Mouse (Mus musculus) R1 (cell line): ENCODE data around the gene Ovol3.

ENCODE experiments used
- DNase-seq: peaks from one replicate; pipeline ENCODE4 v3.0.0-alpha.2; 2018; ENCODE audit warnings: low read depth, low spot score

The Ovol3 gene

DNA sequence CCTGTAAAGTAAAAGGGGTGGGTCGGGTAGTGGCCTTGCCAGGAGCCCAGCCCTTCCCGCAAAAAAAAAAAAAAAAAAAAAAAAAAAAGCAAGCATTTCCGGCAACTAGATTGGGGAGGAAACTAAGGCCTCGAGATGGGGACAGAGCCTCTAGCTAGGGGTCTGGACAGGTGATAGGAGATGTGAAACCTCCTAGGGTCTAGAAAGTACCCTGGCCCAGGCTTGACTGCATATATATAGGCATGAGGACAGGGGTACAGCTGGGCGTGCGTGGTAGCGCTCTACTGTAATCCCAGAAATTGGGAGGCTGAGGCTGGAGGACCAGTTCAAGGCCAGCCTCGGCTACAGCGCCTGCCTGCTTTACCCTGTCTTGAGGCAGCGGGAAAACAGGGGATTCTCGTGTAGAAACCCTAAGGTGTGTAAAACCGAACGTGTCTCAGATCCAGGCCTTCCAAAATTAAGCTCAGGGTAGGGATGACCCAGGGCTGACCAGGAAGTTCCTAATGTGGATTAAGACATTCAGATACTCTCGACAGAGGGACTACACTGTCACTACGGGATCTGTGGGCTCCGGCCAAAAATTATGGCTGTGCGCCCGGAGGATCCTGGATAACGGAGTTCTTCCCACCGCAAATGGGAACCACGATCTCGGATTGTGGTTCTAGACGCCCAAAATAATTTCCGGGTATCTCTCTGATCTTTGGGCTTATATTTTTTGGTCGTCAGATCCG is 41.3 kb downstream of the Ovol3 start:
- DNase-seq = no peak

DNA sequence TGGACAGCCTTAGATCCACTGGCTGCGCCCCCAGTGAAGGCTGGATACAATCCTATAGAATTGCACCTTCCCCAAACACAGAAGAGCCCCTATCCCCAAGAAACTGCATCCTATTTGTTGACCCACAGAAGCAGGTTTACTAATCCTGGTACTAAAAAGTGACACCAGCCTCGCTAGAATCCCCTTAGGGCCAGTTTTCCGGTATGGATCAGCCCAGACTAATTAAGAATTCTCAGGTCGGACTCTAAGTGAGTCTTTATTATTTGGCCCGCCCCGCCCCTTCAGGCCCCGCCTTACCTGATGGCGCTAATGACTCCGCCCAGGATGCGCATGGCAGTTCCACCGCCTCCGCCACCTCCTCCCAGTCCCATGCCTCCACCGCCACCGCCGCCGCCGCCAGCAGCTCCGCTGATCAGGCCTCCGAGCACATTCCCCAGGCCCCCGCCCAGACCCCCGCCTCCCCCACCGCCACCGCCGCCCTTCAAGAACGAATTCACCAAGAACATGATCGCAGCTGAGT is 41.9 kb downstream of the Ovol3 start:
- DNase-seq = peak; percentile 93

DNA sequence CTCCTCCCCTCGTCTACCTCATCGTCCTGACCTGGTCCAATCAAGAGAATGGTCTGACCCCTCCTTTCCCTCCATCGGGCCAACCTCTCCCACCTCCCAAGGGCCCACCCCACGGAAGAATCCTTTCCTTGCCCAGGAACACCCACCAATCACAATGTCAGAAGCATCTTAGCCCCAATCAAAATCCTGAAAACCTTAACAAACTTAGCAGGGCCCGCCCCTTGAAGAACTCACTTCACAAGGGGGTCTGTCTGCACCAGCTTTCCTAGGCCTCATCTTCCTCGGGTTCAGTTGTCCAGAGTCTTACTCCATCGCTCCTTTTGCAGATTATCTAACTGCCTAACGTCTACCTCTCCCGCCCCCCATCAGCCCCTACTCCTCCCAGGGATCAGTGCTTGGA is 42.5 kb downstream of the Ovol3 start:
- peak; percentile 100 for DNase-seq

DNA sequence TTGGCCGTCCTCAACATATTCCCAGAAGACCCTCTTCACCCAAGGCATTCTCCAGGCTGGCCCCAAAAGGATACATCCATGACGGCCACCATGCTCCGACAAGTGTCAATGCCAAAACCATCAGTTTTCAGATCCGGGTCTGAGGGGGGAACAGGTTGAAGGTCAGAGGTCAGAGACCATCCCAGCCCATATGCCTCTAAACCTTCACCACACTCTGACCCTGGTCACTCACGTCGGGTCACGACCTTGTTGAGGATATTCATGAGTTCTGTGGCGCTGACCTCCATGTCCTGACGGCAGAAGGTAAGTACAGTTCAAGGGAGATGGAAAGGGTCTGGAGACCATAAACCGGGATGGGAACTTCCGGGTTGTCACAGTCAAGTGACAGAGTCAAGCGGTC is 43.4 kb downstream of the Ovol3 start:
- DNase-seq = no peak

DNA sequence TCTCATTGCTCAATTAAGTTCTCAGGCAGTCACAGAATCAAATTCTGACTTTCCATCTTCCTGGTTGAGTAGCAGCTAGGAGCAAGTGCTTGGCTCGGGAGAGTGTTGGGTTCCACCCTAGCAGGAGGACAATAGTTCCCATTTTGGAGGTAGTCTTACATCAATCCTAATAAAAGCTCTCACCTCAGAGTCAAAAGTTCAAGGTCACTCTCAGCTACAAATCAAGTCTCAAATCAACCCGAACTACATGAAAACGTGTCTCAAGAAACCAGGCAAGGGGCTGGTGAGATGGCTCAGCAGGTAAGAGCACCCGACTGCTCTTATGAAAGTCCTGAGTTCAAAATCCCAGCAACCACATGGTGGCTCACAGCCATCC is 46.4 kb downstream of the Ovol3 start:
- DNase-seq = peak; percentile 88

DNA sequence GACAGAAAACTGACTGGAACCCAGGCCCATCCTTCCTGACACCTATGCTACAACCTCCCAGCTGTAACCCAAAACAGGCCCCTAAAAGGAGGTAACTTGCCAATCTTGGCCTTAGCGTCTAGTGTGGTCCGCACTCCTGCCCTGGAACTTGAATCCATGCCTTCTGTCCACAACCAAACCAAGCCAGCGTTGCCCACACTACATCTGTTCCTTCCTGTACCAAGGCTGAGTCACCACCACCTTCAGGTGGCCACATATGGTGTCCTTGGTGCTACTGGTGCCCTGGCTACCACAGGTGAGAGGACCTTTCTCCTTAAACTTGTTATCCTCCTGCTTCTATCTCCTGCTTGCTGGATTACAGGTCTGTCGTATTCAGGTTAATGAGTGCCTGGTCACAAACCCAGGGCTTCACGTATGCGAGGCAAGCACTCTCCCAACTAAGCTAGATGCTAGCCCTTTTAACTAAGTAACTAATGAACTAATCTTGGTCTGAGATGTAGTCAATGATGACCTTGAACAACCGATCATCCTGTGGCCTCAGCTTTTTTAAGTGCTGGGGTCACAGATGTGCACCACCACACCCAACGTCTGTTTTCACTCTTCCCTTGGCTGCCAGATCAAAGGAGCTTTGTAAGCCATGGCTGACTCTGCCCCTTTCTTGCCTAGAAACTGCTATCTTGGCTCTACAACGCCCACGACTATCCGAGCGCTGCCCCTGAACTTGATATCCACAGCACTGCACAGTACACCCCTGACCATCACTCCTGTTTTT is 47.0 kb downstream of the Ovol3 start:
- peak; percentile 63 for DNase-seq

DNA sequence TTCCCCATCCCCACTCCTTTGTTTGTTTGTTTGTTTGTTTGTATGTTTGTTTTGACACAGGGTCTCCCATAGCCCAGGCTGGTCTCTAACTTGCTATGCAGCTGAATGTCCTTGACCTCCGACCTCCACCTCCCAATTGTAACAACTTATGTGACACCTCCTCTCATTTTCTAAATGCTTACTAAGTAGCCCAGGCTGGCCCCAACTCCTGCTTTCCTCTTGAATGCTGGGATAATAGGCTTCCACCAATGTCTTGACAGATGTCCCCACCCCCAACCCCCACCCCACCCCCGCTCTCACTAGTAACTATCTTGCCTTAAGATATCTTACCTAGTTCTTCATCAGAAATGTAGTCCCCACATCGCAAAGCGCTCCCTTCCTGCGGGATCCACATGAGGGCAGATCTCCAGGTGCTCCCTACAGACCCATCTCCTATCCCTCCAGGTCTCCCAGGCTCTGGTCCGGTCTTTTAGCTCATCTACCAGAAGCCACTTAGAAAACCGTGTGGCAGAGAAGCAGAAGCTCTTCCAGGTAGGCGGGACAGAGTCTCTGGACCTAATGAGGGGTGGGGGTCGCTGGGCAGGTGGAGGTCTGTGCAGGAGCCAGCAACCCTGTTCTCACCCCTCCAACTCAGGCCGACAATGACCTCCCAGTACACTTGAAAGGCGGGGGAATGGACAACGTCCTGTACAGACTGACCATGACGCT is 50.7 kb downstream of the Ovol3 start:
- DNase-seq = no peak

DNA sequence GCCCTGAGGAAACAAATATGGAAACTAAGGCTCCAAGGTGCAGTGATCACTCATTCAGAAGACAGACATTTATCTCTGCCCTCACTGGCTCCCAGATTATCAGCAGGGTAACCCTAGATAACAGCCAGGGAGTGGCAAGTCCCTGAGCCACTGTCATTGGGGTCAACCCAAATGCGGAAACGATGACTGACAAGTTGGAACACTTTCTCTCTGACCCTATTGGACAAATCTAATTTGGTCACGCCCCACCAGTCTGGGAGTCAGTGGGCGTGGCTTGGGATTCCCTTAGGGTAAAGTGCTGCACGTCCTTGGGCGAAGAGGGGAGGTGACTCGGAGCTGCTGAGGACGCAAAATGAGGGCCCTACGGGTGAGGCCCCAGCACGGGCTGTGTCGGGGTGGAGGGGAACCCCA is 51.6 kb downstream of the Ovol3 start, which contains the start of gene Cox7a1:
Cox7a1 (plus strand) TSS at position 266 of the 411 bp plus-strand sequence.
- peak; percentile 99 for DNase-seq
